Mouse (Mus musculus) limb, embryonic 10.5 days (tissue): Measurements from ENCODE around the gene Teddm1b. TPM values are rescaled to one million over a fixed set of nuclear protein-coding genes. Genes with fewer than 3 reads are reported as not detected.
"Not testable (repeated sequence)": the region's sequence is repeated elsewhere in the genome, so short reads cannot be mapped to it uniquely, and the experiment has no call there.

Source experiments
- DNase-seq: peaks from one replicate; pipeline ENCODE4 v3.0.0-alpha.2; 2017; ENCODE audit warnings: low spot score
- H3K27ac ChIP-seq: fragments of 300-500 bp; sonication (generic); 2 replicates; pipeline ENCODE4 v1.5.1; 2016; ENCODE audit warnings: mild to moderate bottlenecking
- H3K27me3 ChIP-seq: fragments of 300-500 bp; sonication (generic); 2 replicates; pipeline ENCODE4 v1.6.1; 2016; ENCODE audit warnings: low read depth, mild to moderate bottlenecking; ENCODE audit not compliant: poor library complexity, severe bottlenecking
- H3K36me3 ChIP-seq: fragments of 300-500 bp; sonication (generic); 2 replicates; pipeline ENCODE4 v1.6.1; 2016; ENCODE audit warnings: mild to moderate bottlenecking, moderate library complexity
- H3K4me1 ChIP-seq: fragments of 300-500 bp; sonication (generic); 2 replicates; pipeline ENCODE4 v1.6.1; 2016
- H3K4me3 ChIP-seq: fragments of 300-500 bp; sonication (generic); 2 replicates; pipeline ENCODE4 v1.5.1; 2016; ENCODE audit warnings: mild to moderate bottlenecking, moderate library complexity
- H3K9me3 ChIP-seq: fragments of 300-500 bp; sonication (generic); replicated peaks from 2 replicates; pipeline ENCODE4 v1.6.1; 2016; ENCODE audit warnings: mild to moderate bottlenecking
- WGBS: fragments of 180-500 bp; shearing (Covaris S2); methylation state at CpG from one replicate; pipeline ENCODE4 v1.1.7; 2016; 5-methylcytosine and 5-hydroxymethylcytosine counted together
- polyA plus RNA-seq: library from polyadenylated mRNA; unstranded; fragments of >200 nt; fragmentation: Nextera tagmentation; extraction: Ambion mirVana; gene quantifications from 2 replicates; pipeline ENCODE4 v1.2.1, GENCODE M21; 2016

The Teddm1b gene
- 0.64 and 2.1 TPM in 2 replicates for polyA plus RNA-seq

GRCm38 (mm10) chr1:153874045-153874444, at the start of gene Teddm1b:
Gene Teddm1b (plus strand): TSS chr1:153874345.
- DNase-seq = no peak
- 89% methylated on average over 6 of the region's 6 CpGs for WGBS
- Histone ChIP-seq H3K9me3 (no peaks in the 10 kb centered on the region), H3K4me1 (no peaks in the 10 kb centered on the region), H3K36me3 (no peaks in the 10 kb centered on the region), H3K27ac (no peak within 1 kb of the TSS), H3K27me3 (no peaks in the 10 kb centered on the region), H3K4me3 (no peak within 1 kb of the TSS)

- H3K36me3 ChIP-seq = no peaks in the 10 kb centered on the region
- no peak overlapping the region for H3K27ac ChIP-seq
- WGBS = 75% methylated on average over 4 of the region's 4 CpGs
Observed at GRCm38 (mm10) chr1:153830746-153831145, 43.4 kb upstream of the Teddm1b start.

GRCm38 (mm10) chr1:153836036-153836435, 38.1 kb upstream of the Teddm1b start:
- Histone ChIP-seq H3K9me3 (no peaks in the 10 kb centered on the region), H3K27me3 (no peaks in the 10 kb centered on the region), H3K27ac (no peak overlapping the region), H3K4me3 (no peak overlapping the region), H3K36me3 (no peaks in the 10 kb centered on the region), H3K4me1 (no peaks in the 10 kb centered on the region)
- DNase-seq = no peak
- 84% methylated on average over 4 of the region's 4 CpGs for WGBS

More at GRCm38 (mm10) chr1:153830746-153831145, 43.4 kb upstream of the Teddm1b start:
- Histone ChIP-seq H3K4me3 (no peak overlapping the region), H3K27me3 (no peaks in the 10 kb centered on the region), H3K4me1 (no peaks in the 10 kb centered on the region), H3K9me3 (no peaks in the 10 kb centered on the region)
- no peak for DNase-seq

GRCm38 (mm10) chr1:153842121-153842740, 31.9 kb upstream of the Teddm1b start:
- no peak for DNase-seq
- no peaks in the 10 kb centered on the region for H3K9me3 ChIP-seq
- H3K4me1 ChIP-seq = peaks cover 8% of the 10 kb centered on the region; the same call in 1 of the 2 replicates
- H3K27me3 ChIP-seq = no peaks in the 10 kb centered on the region
- H3K27ac ChIP-seq = no peak overlapping the region
- no peaks in the 10 kb centered on the region for H3K36me3 ChIP-seq
- H3K4me3 ChIP-seq = no peak overlapping the region
- 92% methylated on average over 11 of the region's 11 CpGs for WGBS

GRCm38 (mm10) chr1:153844042-153844441, 30.1 kb upstream of the Teddm1b start, which contains the start of gene Rgsl1:
Gene Rgsl1 (minus strand): TSS chr1:153844142.
- 96% methylated on average over 8 of the region's 8 CpGs for WGBS
- Histone ChIP-seq H3K4me3 (no peak within 1 kb of the TSS), H3K27me3 (no peaks in the 10 kb centered on the region), H3K36me3 (no peaks in the 10 kb centered on the region), H3K27ac (no peak within 1 kb of the TSS), H3K4me1 (peaks cover 8% of the 10 kb centered on the region; the same call in 1 of the 2 replicates), H3K9me3 (no peaks in the 10 kb centered on the region)
- no peak for DNase-seq

- Histone ChIP-seq H3K4me3 (no peak overlapping the region), H3K4me1 (peaks cover 7% of the 10 kb centered on the region; the same call in 1 of the 2 replicates), H3K27ac (no peak overlapping the region), H3K9me3 (no peaks in the 10 kb centered on the region), H3K27me3 (no peaks in the 10 kb centered on the region), H3K36me3 (no peaks in the 10 kb centered on the region)
- DNase-seq = no peak
- 94% methylated on average over 7 of the region's 7 CpGs for WGBS
Observed at GRCm38 (mm10) chr1:153846420-153846819, 27.7 kb upstream of the Teddm1b start.

- WGBS = 35% methylated on average over 6 of the region's 6 CpGs
- H3K27me3 ChIP-seq = no peaks in the 10 kb centered on the region
- H3K27ac ChIP-seq = no peak overlapping the region
- no peaks in the 10 kb centered on the region for H3K9me3 ChIP-seq
- H3K36me3 ChIP-seq = no peaks in the 10 kb centered on the region
- no peak overlapping the region for H3K4me3 ChIP-seq
- H3K4me1 ChIP-seq = peaks cover 8% of the 10 kb centered on the region; the same call in 1 of the 2 replicates
- no peak for DNase-seq
Observed at GRCm38 (mm10) chr1:153846867-153847266, 27.3 kb upstream of the Teddm1b start.

GRCm38 (mm10) chr1:153852696-153853095, 21.4 kb upstream of the Teddm1b start:
- not testable (repeated sequence) for H3K4me1 ChIP-seq, H3K27me3 ChIP-seq, H3K27ac ChIP-seq, H3K4me3 ChIP-seq, DNase-seq, H3K9me3 ChIP-seq, H3K36me3 ChIP-seq
- 78% methylated on average over 7 of the region's 7 CpGs for WGBS

GRCm38 (mm10) chr1:153855946-153856345, 18.2 kb upstream of the Teddm1b start:
- 85% methylated on average over 8 of the region's 8 CpGs for WGBS
- Histone ChIP-seq H3K9me3 (no peaks in the 10 kb centered on the region), H3K4me3 (no peak overlapping the region), H3K27me3 (no peaks in the 10 kb centered on the region), H3K4me1 (peaks cover 4% of the 10 kb centered on the region; the same call in 1 of the 2 replicates), H3K36me3 (no peaks in the 10 kb centered on the region), H3K27ac (no peak overlapping the region)
- no peak for DNase-seq

- H3K36me3 ChIP-seq, H3K4me3 ChIP-seq, H3K27me3 ChIP-seq, H3K9me3 ChIP-seq, H3K4me1 ChIP-seq, H3K27ac ChIP-seq, DNase-seq: not testable (repeated sequence)
- 98% methylated on average over 17 of the region's 17 CpGs for WGBS
Observed at GRCm38 (mm10) chr1:153880391-153880790, 6.2 kb downstream of the Teddm1b start.

GRCm38 (mm10) chr1:153886024-153886633, 12.0 kb downstream of the Teddm1b start:
- Histone ChIP-seq H3K9me3 (no peaks in the 10 kb centered on the region), H3K36me3 (no peaks in the 10 kb centered on the region), H3K27ac (no peak overlapping the region), H3K4me3 (no peak overlapping the region), H3K4me1 (peaks cover 13% of the 10 kb centered on the region), H3K27me3 (peaks cover 24% of the 10 kb centered on the region)
- DNase-seq = no peak
- 23% methylated on average over 17 of the region's 17 CpGs for WGBS

GRCm38 (mm10) chr1:153890121-153890520, 16.0 kb downstream of the Teddm1b start:
- Histone ChIP-seq H3K9me3 (no peaks in the 10 kb centered on the region), H3K27ac (no peak overlapping the region), H3K4me1 (peaks cover 16% of the 10 kb centered on the region), H3K36me3 (no peaks in the 10 kb centered on the region), H3K4me3 (no peak overlapping the region), H3K27me3 (peaks cover 31% of the 10 kb centered on the region)
- no peak for DNase-seq
- WGBS = 95% methylated on average over 10 of the region's 10 CpGs

GRCm38 (mm10) chr1:153891442-153891841, 17.3 kb downstream of the Teddm1b start, which contains the start of gene Teddm1a:
Gene Teddm1a (plus strand): TSS chr1:153891742.
- DNase-seq = no peak
- H3K4me3 ChIP-seq = no peak within 1 kb of the TSS
- H3K36me3 ChIP-seq = no peaks in the 10 kb centered on the region
- H3K27me3 ChIP-seq = peaks cover 26% of the 10 kb centered on the region
- H3K9me3 ChIP-seq = no peaks in the 10 kb centered on the region
- WGBS = 73% methylated on average over 4 of the region's 4 CpGs
- peaks cover 11% of the 10 kb centered on the region for H3K4me1 ChIP-seq
- no peak within 1 kb of the TSS for H3K27ac ChIP-seq
